Mouse (Mus musculus): ENCODE measurements at regions not wholly inside any gene's neighbourhood (a gene's known extent, or its start where the extent isn't known, plus 50 kb on each side); places are given as distances from the start of the nearest gene placed in this dataset.

DNA sequence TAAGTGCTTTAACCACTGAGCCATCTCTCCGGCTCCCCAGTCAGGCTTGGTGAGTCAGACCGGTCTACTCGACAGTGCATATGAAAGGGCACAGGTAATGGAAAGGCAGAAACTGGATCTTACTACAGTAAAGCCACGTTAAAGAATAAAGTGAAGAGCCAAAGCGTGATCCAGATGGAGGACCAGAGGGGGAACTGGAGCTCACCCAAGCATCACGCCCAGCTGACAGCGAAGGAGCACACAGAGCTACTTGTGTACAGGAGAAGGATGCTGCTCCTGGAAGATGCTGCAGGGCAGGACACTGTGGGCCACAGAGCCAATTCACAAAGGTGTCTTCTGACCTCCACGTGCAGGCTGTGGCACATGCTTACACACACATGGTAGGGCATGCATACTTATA is 96.7 kb upstream of the Ppp1r26 start:
- in situ Hi-C loops (cut with MboI, MseI), result no loop called here

DNA sequence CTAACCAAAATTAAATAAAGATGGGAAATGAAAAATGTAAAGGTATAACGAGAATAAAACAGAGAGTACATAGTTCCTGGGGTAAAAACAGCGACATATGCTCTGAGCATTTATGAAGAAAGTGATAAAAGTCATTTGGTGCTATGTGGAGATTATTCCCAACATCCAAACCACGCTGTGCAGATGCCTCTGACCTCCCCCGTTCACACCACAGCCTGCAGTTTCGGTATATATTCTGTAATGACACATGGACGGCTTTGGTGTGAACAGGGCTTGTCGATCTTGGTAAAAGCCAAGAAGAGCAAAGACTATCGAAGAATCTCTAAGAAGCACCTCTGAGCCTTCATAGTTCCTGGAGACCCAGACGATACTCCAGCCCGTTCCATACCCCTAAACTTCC is 95.2 kb upstream of the Ppp1r26 start:
- in situ Hi-C loops (cut with MboI, MseI), result no loop called here

DNA sequence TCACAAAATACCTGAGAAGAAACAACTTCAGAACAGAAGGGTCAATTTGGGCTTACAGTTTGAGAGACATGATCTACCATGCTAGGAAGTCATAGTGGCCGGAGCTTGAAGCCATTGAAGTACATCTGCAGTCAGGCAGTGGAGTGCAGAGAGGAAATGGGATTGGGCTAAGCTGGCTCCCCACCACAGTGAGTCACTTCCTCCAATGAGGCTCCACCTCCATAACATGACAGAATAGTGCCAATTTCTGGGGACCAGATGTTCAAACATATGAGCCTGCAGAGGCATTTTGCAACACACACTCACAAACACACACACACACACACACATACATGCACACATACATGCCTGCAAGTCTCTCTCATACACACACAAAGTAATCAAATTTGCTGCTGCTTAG is 93.7 kb upstream of the Ppp1r26 start:
- in situ Hi-C loops (cut with MboI, MseI), result no loop called here

DNA sequence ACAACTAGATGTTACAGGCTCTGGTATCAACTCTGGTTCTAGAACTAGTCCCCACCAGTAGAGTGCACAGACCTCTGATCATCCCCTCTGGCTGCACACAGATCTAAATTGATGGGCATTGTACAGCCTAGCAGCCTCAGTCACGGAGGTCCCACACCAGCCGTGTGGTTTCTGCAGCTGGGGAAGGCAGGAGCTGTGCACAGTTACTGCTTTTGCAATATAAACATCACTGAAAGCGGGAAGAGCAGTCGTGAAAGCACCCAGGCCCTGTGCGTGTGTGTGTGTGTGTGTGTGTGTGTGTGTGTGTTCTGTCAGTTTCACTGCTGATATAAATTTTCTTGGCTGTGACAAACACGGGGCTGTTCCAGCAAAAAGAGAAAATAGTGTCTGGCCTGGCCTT is 84.4 kb upstream of the Ppp1r26 start:
- in situ Hi-C loops (cut with MboI, MseI), result no loop called here

DNA sequence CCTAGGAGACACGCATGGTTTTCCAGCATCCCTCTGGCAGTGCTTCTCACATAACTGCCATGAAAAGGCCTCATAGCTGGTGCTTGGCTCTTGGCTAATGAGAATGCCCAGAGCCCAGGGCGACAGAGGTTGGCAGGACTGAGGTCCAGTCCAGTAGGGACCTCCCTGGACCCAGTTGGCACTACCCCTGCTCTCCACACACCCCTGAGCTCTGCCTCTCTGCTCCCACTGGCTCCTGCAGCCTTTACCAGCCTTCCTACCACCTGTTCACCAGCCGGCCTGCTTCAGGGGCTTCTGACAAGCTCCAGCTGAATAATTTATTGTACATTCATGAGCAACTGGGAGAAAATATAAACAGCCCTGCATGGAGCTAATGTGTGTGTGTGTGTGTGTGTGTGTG is 82.0 kb upstream of the Ppp1r26 start:
- in situ Hi-C loops (cut with MboI, MseI), result no loop called here

DNA sequence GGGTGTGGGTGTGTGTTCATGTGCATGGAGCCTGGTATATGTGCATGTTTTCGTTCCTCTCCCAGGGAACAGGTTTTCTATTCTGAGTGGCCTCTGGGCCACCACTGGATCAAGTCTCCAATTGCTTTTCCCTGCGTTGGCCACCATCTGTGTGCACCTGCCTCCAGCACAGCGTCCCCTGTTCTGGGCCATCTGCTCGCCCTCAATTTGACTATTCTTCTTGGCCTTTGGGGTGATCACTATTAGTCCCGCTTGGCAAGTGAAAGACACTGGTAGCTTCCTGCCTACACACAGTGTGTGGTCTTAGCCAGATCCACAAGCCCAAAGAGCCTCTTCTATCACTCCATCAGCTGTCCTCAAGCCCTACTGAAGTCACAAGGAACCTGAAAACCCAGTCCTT is 80.8 kb upstream of the Ppp1r26 start:
- in situ Hi-C loops (cut with MboI, MseI), result no loop called here

DNA sequence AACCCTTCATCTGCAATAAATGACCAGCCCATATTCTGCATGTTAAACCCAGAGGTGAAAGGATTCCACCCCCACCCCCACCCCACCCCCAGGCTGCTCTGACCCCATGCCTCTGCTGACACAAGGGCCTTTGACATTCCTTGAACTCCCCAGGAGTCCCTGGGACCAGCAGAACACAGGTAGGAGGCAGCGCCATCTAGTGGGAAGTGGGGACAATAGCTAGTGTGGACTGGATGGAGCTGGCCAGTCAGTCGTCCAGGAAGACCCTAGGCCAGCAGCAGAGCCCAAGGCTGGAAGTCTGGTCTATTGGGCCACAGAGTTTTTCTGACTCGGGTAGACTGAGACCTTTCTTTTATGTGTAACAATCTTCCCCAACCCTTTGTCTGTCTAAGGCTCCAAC is 71.8 kb upstream of the Ppp1r26 start:
- in situ Hi-C loops (cut with MboI, MseI), result no loop called here

DNA sequence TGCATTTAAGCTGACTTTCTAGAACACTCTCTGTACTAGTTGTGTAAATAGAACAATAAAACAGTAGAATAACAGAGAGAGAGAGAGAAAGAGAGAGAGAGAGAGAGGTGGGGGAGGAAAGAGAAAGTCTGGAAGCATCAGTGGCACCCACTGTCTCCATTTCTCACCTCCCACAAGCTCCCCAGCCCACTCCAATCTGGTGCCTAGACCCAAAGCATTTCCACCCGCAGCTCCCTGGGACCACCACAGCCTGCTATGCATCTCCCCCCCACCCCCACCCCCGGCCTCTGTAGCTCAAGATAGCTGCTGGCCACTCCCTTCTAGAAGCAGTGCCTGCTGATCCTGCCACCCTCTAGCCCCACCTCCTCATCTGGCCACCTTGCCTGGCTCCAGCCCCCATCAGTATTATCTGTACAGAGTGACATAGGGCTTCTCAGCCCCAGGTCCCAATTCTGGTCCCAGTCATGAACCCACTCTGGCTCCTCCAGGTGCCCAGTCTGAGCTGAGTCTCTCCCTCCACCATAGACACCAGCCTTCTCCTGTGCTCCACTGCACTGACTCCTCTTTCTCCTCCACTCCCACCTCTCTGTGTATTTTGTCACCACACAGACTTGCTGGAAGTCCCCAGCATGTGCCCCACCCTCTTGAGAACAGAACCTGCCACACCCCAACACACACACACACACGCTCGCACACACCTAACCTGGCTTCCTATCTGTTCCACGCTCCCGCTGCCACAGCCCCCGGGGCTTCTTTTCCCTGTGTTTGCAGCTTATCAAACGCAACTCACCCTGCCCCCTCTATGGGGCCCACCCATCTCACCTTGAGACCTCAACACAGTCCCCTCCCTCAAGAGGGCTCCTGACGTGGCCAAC is 68.4 kb upstream of the Ppp1r26 start:
- in situ Hi-C loops (cut with MboI, MseI), result no loop called here

DNA sequence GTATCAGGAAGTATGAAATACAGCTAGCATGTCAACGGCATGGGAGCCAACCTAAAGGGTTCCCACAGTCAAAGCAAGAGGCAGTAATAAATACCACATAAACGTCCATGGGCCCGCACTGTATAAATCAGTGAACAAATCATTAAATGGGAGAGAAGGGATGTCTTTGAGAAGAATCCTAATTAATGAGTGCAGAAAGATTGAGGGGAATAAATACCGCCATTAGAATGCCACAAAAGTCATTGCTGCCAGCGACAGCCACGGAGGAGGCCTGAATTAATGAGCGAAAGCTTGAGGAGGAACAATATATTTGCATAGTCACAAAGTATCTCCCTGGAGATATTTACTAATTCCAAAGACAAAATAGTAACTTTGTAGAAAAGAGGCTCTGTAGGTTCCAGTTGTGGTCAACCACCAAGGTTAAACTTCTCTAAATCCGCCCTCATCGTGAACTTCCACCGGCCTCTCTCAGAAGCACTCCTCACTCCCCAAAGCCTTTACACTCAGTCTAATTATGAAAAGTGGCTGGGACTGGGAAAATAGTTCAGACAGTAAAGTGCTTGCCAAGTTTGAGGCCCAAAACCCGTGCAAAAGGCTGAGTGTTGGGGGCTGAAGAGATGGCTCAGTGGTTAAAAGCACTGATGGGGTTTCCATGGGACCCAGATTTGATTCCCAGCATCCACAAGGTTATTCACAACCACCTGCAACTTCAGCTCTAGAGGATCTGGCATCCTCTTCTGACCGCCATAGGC is 64.4 kb upstream of the Ppp1r26 start:
- in situ Hi-C loops (cut with MboI, MseI), result no loop called here

DNA sequence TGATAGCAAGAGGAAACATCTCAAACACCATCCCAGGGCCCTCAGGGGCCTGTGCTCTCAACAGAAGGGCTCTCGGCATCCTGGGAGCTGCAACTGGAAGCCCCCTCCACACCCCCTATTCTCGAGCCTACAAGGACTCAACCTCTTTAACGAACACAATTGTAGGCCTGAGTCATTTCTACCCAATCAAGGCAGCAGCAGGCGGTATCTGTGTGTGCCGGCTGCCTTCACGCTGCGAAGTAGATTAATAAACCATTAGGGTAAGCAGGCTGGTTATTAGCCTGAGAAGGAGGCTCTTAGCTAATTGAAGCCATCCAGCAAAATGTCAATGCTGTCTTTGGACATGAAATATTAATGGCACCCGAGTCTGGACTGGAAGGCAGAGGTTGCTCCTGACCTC is 61.7 kb upstream of the Ppp1r26 start:
- in situ Hi-C loops (cut with MboI, MseI), result no loop called here

DNA sequence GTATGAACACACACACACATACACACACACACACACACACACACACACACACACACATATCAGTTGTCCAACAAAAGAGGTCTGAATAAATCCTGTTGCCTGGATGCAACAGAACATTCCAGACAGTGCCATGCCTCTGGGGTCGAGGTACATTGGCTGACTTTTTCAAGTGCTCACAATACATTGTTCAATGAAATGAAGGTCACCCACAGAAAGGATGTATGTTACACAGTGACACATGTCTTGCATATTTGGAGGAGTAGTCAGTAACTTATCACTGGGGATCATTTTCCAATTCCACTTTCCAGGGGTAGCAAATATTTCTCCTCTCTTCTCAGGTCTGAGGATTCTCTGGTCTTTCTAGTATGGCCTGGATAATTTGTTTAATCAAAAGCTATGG is 59.8 kb upstream of the Ppp1r26 start:
- in situ Hi-C loops (cut with MboI, MseI), result no loop called here

DNA sequence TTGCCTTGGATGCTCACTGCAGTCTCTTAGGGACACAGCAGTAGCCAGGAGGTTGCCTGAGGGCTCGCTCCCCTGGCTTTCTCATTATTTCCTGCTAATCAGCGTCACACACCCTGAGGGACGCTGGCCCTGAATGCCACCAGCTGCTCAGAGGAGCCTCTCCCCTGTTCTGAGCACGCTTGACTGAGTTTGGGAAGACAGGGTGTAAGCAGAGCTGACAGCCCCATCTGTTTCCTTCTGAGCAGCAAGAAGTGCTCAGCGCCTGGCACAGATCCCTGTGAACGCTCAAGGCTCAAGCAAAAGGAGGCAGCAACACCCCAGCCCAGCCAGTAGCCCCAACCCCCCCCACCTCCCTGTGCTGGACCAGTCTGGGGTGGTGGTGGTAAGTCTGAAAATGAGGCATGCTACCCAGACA is 59.2 kb upstream of the Ppp1r26 start:
- in situ Hi-C loops (cut with MboI, MseI), result no loop called here

DNA sequence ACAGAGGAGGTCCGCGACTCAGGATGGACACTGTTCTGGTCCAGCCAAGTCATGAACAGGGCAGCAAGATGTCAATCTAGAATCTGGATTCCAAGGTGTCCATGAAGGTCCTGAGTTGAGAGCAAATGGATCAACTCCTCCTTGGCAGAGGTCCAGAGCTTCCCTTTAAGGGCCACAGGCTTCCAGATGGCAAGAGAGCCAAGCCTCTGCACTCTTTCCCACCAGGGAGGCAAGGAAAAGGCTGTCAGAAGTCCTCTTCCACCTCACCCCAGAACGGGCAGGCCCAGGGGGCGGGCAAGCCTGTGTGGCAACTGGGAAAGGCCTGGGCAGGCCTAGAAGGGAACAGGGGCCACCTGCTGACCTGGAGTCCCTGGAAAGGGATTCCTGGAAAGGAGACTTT is 58.7 kb upstream of the Ppp1r26 start:
- in situ Hi-C loops (cut with MboI, MseI), result no loop called here

DNA sequence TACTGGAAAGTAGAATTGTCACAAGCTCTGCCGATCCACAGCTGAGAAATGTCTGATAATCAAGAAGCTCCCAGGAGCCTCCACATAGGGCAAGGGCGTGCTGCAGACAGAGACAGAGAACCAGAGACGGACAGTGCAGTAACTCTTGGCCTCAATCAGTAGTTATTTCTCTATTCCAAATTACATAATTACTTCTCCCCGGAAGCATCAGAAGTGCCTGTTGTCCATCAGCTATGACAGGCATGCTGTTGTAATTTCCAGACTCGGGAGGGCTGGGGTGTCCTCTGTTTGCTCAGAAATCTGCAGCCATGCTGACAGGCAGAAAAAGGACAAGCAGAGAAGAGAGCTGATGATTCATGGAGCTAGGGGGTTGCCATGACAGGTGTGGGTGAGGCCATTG is 56.9 kb upstream of the Ppp1r26 start:
- in situ Hi-C loops (cut with MboI, MseI), result no loop called here

DNA sequence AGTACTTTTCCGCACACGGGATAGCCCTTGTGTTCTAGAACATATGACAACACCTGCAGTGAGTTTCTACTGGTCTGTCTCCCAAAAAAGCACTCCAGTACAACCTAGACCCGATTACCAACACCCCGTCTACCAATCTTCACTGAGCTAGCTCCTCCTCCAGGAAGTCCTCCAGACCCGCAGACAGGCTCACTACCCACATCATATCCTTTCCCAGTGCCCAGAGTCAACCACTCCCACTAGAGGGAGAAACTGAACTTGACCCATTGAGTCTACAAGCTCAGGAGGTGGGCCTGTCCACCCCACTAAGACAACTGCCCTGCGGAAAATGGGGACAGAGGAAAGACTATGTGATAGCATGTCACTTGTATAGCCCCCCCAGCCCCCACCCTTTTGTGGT is 51.2 kb upstream of the Ppp1r26 start:
- in situ Hi-C loops (cut with MboI, MseI), result no loop called here

Data from T-helper 2 cell (primary cell).